Mouse (Mus musculus) stomach, postnatal 0 days (tissue): ENCODE data around the gene Lrp1.

ENCODE experiments used
- CTCF ChIP-seq: IDR thresholded peaks from 2 replicates; pipeline ENCODE4 v1.5.1; 2016; ENCODE audit warnings: antibody characterized with exemption, low read depth, mild to moderate bottlenecking, moderate library complexity
- EP300 ChIP-seq: optimal IDR thresholded peaks from 2 replicates; pipeline ENCODE3; 2016; ENCODE audit warnings: antibody characterized with exemption

- TF ChIP-seq CTCF (peak; percentile 95), EP300 (no peak)
Measured at GRCm38 (mm10) chr10:127537854-127538583, 82.9 kb downstream of the Lrp1 start.
